7 mouse cellular contexts compared by ENCODE assay signal in genomic region chr14:46398091-46398695, GRCm38 (mm10). TPM values are rescaled to one million over a fixed set of nuclear protein-coding genes. Genes with fewer than 3 reads are reported as not detected.
DNase-seq lines count a peak whose midpoint lies in the region; ATAC-seq and TF ChIP-seq lines count a peak whose summit lies in the region.

No protein-coding gene starts in this region.

- ATAC-seq in forebrain, postnatal 0 days, result no peak
- ATAC-seq in midbrain, embryonic 11.5 days (ENCODE audit: low FRiP score), result no peak

- no peak overlapping the region; the same call in 1 of the 2 replicates for H3K27ac ChIP-seq in embryonic facial prominence, embryonic 10.5 days (replicated peaks)
- no peak overlapping the region for H3K27ac ChIP-seq in forebrain, postnatal 0 days (ENCODE audit: low read depth, low read length)
- H3K27ac ChIP-seq in midbrain, embryonic 11.5 days (ENCODE audit: low read depth, low read length), result no peak overlapping the region

- no peak overlapping the region for H3K9ac ChIP-seq in forebrain, postnatal 0 days
- H3K9ac ChIP-seq in midbrain, embryonic 11.5 days (ENCODE audit: low read length), result no peak overlapping the region; the same call in 1 of the 2 replicates

- DNase-seq in embryonic facial prominence, embryonic 10.5 days (ENCODE audit: low spot score), result peak; percentile 61
- DNase-seq in forebrain, postnatal 0 days, result no peak
- peak; percentile 39 to 64 for DNase-seq in kidney, postnatal 4 days
- DNase-seq in midbrain, embryonic 11.5 days (ENCODE audit: low spot score, missing footprints), result peak; percentile 92
- no peak for DNase-seq in layer of hippocampus, postnatal 25 days (ENCODE audit: extremely low spot score in 1 of 2, low spot score in 1 of 2)
- DNase-seq in spleen, adult 12 weeks (ENCODE audit: low spot score), result no peak
- no peak for DNase-seq in gastrocnemius, adult 18-20 months (ENCODE audit: low spot score)

- H3K4me3 ChIP-seq in embryonic facial prominence, embryonic 10.5 days, result peak overlapping the region; percentile 46
- peak overlapping the region; percentile 16 for H3K4me3 ChIP-seq in forebrain, postnatal 0 days (ENCODE audit: low read depth, low read length)
- H3K4me3 ChIP-seq in midbrain, embryonic 11.5 days (ENCODE audit: low read depth, low read length), result peak overlapping the region; percentile 20; the same call in 1 of the 2 replicates

- peaks cover 78% of the 10 kb centered on the region for H3K27me3 ChIP-seq in embryonic facial prominence, embryonic 10.5 days (replicated peaks; ENCODE audit: low read depth, poor library complexity, severe bottlenecking)
- peaks cover 30% of the 10 kb centered on the region for H3K27me3 ChIP-seq in forebrain, postnatal 0 days (ENCODE audit: insufficient read depth, low read length)
- H3K27me3 ChIP-seq in midbrain, embryonic 11.5 days (ENCODE audit: control insufficient read depth, insufficient read depth, low read length), result peaks cover 32% of the 10 kb centered on the region

- no peak for TF ChIP-seq CTCF in forebrain, postnatal 0 days (IDR thresholded peaks at IDR 0.05; ENCODE audit: low read depth)

- no peaks in the 10 kb centered on the region for H3K9me3 ChIP-seq in embryonic facial prominence, embryonic 10.5 days
- H3K9me3 ChIP-seq in forebrain, postnatal 0 days (ENCODE audit: low read length), result no peaks in the 10 kb centered on the region
- H3K9me3 ChIP-seq in midbrain, embryonic 11.5 days (ENCODE audit: control insufficient read depth, low read length), result no peaks in the 10 kb centered on the region

- H3K36me3 ChIP-seq in embryonic facial prominence, embryonic 10.5 days (replicated peaks), result no peaks in the 10 kb centered on the region
- H3K36me3 ChIP-seq in forebrain, postnatal 0 days (ENCODE audit: insufficient read depth), result no peaks in the 10 kb centered on the region
- H3K36me3 ChIP-seq in midbrain, embryonic 11.5 days (ENCODE audit: control insufficient read depth, insufficient read depth, low read length), result no peaks in the 10 kb centered on the region

- peaks cover 14% of the 10 kb centered on the region for H3K4me1 ChIP-seq in embryonic facial prominence, embryonic 10.5 days
- no peaks in the 10 kb centered on the region for H3K4me1 ChIP-seq in forebrain, postnatal 0 days (ENCODE audit: insufficient read depth)
- H3K4me1 ChIP-seq in midbrain, embryonic 11.5 days (ENCODE audit: control insufficient read depth, insufficient read depth, low read length), result peaks cover 4% of the 10 kb centered on the region; the same call in 1 of the 2 replicates

- 1% methylated on average over 27 of the region's 27 CpGs for WGBS in embryonic facial prominence, embryonic 10.5 days
- 4% methylated on average over 27 of the region's 27 CpGs for WGBS in forebrain, postnatal 0 days
- 2% methylated on average over 27 of the region's 27 CpGs for WGBS in midbrain, embryonic 11.5 days

- H3K4me2 ChIP-seq in forebrain, postnatal 0 days (ENCODE audit: low read depth), result peak overlapping the region; percentile 31
- H3K4me2 ChIP-seq in midbrain, embryonic 11.5 days, result peak overlapping the region; percentile 38

RNA-seq across cellular contexts. Expression of gene Bmp4, which starts 7.7 kb away (rescaled TPM):
- 22.9 and 24.8 TPM in 2 replicates for polyA plus RNA-seq in embryonic facial prominence, embryonic 10.5 days (2016; fragmentation: Nextera tagmentation; extraction: Ambion mirVana)
- 4.8 and 5.5 TPM in 2 replicates for total RNA-seq in forebrain, postnatal 0 days (2014; rRNA removed)
- polyA plus RNA-seq in forebrain, postnatal 0 days (2015; fragmentation: Nextera tagmentation; extraction: Ambion mirVana), result 1.9 and 4.2 TPM in 2 replicates
- polyA plus RNA-seq in midbrain, embryonic 11.5 days (2014; fragmentation: Nextera tagmentation; extraction: Ambion mirVana), result 4.7 and 6.8 TPM in 2 replicates
- total RNA-seq in layer of hippocampus, postnatal 25 days (2021), result 1 to 10 TPM; 5.9 to 8.0 TPM
- 1 to 10 TPM; 7.8 to 8.8 TPM for total RNA-seq in gastrocnemius, adult 18-20 months (2021)

RNA-seq across cellular contexts. Expression of gene Gm15217, which starts 19.0 kb away (rescaled TPM):
- polyA plus RNA-seq in embryonic facial prominence, embryonic 10.5 days (2016; fragmentation: Nextera tagmentation; extraction: Ambion mirVana), result not detected in 2 replicates
- not detected in 2 replicates for total RNA-seq in forebrain, postnatal 0 days (2014; rRNA removed)
- polyA plus RNA-seq in forebrain, postnatal 0 days (2015; fragmentation: Nextera tagmentation; extraction: Ambion mirVana), result not detected in 2 replicates
- not detected in 2 replicates for polyA plus RNA-seq in midbrain, embryonic 11.5 days (2014; fragmentation: Nextera tagmentation; extraction: Ambion mirVana)
- total RNA-seq in layer of hippocampus, postnatal 25 days (2021), result not detected
- not detected for total RNA-seq in gastrocnemius, adult 18-20 months (2021)

Comparison
In these comparisons a context has a peak if more than half of its experiments do, and no peak if none do; other contexts are left out.
1. DNase-seq: peak in embryonic facial prominence, embryonic 10.5 days (single experiment), kidney, postnatal 4 days (2 of 2) and midbrain, embryonic 11.5 days (single experiment); none in forebrain, postnatal 0 days (single experiment), layer of hippocampus, postnatal 25 days (0 of 2), spleen, adult 12 weeks (single experiment) and gastrocnemius, adult 18-20 months (single experiment).
2. Peak in every context shown above with its lines, with median percentiles within 50 percentile points of each other: H3K4me3 ChIP-seq.